ENCODE assay signal across 7 mouse cellular contexts in genomic region chr10:67026375-67026774, GRCm38 (mm10).
DNase-seq lines count a peak whose midpoint lies in the region; ATAC-seq and TF ChIP-seq lines count a peak whose summit lies in the region.

No protein-coding gene starts in this region.

- H3K4me2 ChIP-seq in kidney, postnatal 0 days (ENCODE audit: low read length): no peak overlapping the region
- H3K4me2 ChIP-seq in embryonic facial prominence, embryonic 15.5 days (replicated peaks): no peak overlapping the region
- H3K4me2 ChIP-seq in intestine, embryonic 14.5 days (ENCODE audit: low read length): no peak overlapping the region
- no peak overlapping the region for H3K4me2 ChIP-seq in midbrain, embryonic 16.5 days (ENCODE audit: low read length)

- no peaks in the 10 kb centered on the region for H3K4me1 ChIP-seq in kidney, postnatal 0 days (replicated peaks; ENCODE audit: insufficient read depth, low read length)
- peaks cover 12% of the 10 kb centered on the region for H3K4me1 ChIP-seq in embryonic facial prominence, embryonic 15.5 days
- peaks cover 11% of the 10 kb centered on the region for H3K4me1 ChIP-seq in intestine, embryonic 14.5 days (replicated peaks; ENCODE audit: control insufficient read depth, insufficient read depth, low read length)
- peaks cover 8% of the 10 kb centered on the region; the same call in 1 of the 2 replicates for H3K4me1 ChIP-seq in midbrain, embryonic 16.5 days (ENCODE audit: control insufficient read depth, insufficient read depth, low read length)

- no peaks in the 10 kb centered on the region for H3K27me3 ChIP-seq in kidney, postnatal 0 days (ENCODE audit: insufficient read depth, low read length)
- no peaks in the 10 kb centered on the region for H3K27me3 ChIP-seq in embryonic facial prominence, embryonic 15.5 days
- no peaks in the 10 kb centered on the region for H3K27me3 ChIP-seq in intestine, embryonic 14.5 days (replicated peaks; ENCODE audit: control insufficient read depth, insufficient read depth, low read length)
- H3K27me3 ChIP-seq in midbrain, embryonic 16.5 days (ENCODE audit: control insufficient read depth, insufficient read depth, low read depth, low read length): no peaks in the 10 kb centered on the region

- 66% methylated on average over 8 of the region's 8 CpGs for WGBS in kidney, postnatal 0 days
- WGBS in embryonic facial prominence, embryonic 15.5 days: 81% methylated on average over 8 of the region's 8 CpGs
- 77% methylated on average over 8 of the region's 8 CpGs for WGBS in intestine, embryonic 14.5 days
- WGBS in midbrain, embryonic 16.5 days: 63% methylated on average over 8 of the region's 8 CpGs

- no peaks in the 10 kb centered on the region for H3K9me3 ChIP-seq in kidney, postnatal 0 days (replicated peaks; ENCODE audit: low read length)
- H3K9me3 ChIP-seq in embryonic facial prominence, embryonic 15.5 days (replicated peaks): no peaks in the 10 kb centered on the region
- no peaks in the 10 kb centered on the region for H3K9me3 ChIP-seq in intestine, embryonic 14.5 days (ENCODE audit: control insufficient read depth, low read length)
- H3K9me3 ChIP-seq in midbrain, embryonic 16.5 days (replicated peaks; ENCODE audit: control insufficient read depth, low read length, poor library complexity, severe bottlenecking): no peaks in the 10 kb centered on the region

- 0 out of 2 replicates have a peak, but pooled peaks cover 8% of the 10 kb centered on the region for H3K36me3 ChIP-seq in kidney, postnatal 0 days (ENCODE audit: insufficient read depth, low read length)
- H3K36me3 ChIP-seq in embryonic facial prominence, embryonic 15.5 days: 0 out of 2 replicates have a peak, but pooled peaks cover 9% of the 10 kb centered on the region
- H3K36me3 ChIP-seq in intestine, embryonic 14.5 days (ENCODE audit: control insufficient read depth, insufficient read depth, low read length): peaks cover 13% of the 10 kb centered on the region
- no peaks in the 10 kb centered on the region for H3K36me3 ChIP-seq in midbrain, embryonic 16.5 days (ENCODE audit: control insufficient read depth, insufficient read depth, low read length)

- no peak overlapping the region for H3K9ac ChIP-seq in kidney, postnatal 0 days (ENCODE audit: low read depth, low read length)
- no peak overlapping the region for H3K9ac ChIP-seq in embryonic facial prominence, embryonic 15.5 days
- H3K9ac ChIP-seq in intestine, embryonic 14.5 days (ENCODE audit: low read length): no peak overlapping the region
- no peak overlapping the region for H3K9ac ChIP-seq in midbrain, embryonic 16.5 days (ENCODE audit: low read depth, low read length)

- no peak; the same call in 1 of the 2 replicates for ATAC-seq in kidney, postnatal 0 days (replicated peaks; ENCODE audit: low FRiP score, low read depth)
- ATAC-seq in embryonic facial prominence, embryonic 15.5 days (ENCODE audit: insufficient number of reproducible peaks, low FRiP score, low TSS enrichment, low read depth): no peak
- no peak for ATAC-seq in intestine, embryonic 14.5 days (replicated peaks; ENCODE audit: low FRiP score, low TSS enrichment, low read depth)
- ATAC-seq in midbrain, embryonic 16.5 days: 0 out of 2 replicates have a peak, but pooled peaks have one; percentile 34

- no peak for DNase-seq in kidney, postnatal 0 days (ENCODE audit: low spot score)
- DNase-seq in kidney, postnatal 25 days: no peak
- no peak for DNase-seq in intestine, embryonic 14.5 days (ENCODE audit: low spot score)
- DNase-seq in retina, postnatal 1 day: no peak
- DNase-seq in urinary bladder, postnatal 25 days (ENCODE audit: low spot score): no peak

- no peak for TF ChIP-seq CTCF in kidney, postnatal 0 days (IDR thresholded peaks at IDR 0.05; ENCODE audit: low read depth)

- peak overlapping the region; percentile 48 for H3K27ac ChIP-seq in kidney, postnatal 0 days
- H3K27ac ChIP-seq in embryonic facial prominence, embryonic 15.5 days (replicated peaks): peak overlapping the region; percentile 65
- H3K27ac ChIP-seq in intestine, embryonic 14.5 days (ENCODE audit: low read depth): peak overlapping the region; percentile 66; the same call in 1 of the 2 replicates
- peak overlapping the region; percentile 50 for H3K27ac ChIP-seq in midbrain, embryonic 16.5 days (ENCODE audit: low read length)

- H3K4me3 ChIP-seq in kidney, postnatal 0 days (replicated peaks; ENCODE audit: low read depth, low read length): no peak overlapping the region
- no peak overlapping the region for H3K4me3 ChIP-seq in embryonic facial prominence, embryonic 15.5 days (replicated peaks)
- H3K4me3 ChIP-seq in intestine, embryonic 14.5 days (ENCODE audit: low read depth, low read length): no peak overlapping the region
- no peak overlapping the region for H3K4me3 ChIP-seq in midbrain, embryonic 16.5 days (ENCODE audit: low read depth, low read length)
